Mouse (Mus musculus) midbrain, postnatal 0 days (tissue): ENCODE data around the gene Rad23a. TPM values are rescaled to one million over a fixed set of nuclear protein-coding genes. Genes with fewer than 3 reads are reported as not detected.
A peak's percentile ranks its signal among the peaks of the same experiment; 100 is the strongest.

Experiments
- ATAC-seq: fragments of 200-750 bp; cut with Nextera tagmentation; 2 replicates; pipeline ENCODE4 v1.8.0; 2017; ENCODE audit warnings: moderate number of reproducible peaks, mild to moderate bottlenecking, moderate TSS enrichment, moderate library complexity; ENCODE audit not compliant: low FRiP score
- DNase-seq: peaks from one replicate; pipeline ENCODE4 v3.0.0-alpha.2; 2015; ENCODE audit warnings: low spot score
- H3K27ac ChIP-seq: fragments of 300-500 bp; sonication (generic); 2 replicates; pipeline ENCODE4 v1.5.1; 2014; ENCODE audit warnings: low read depth, mild to moderate bottlenecking, low read length, mixed read lengths
- H3K27me3 ChIP-seq: fragments of 300-500 bp; sonication (generic); 2 replicates; pipeline ENCODE4 v1.6.1; 2014; ENCODE audit warnings: low read length, control low read depth, mixed read lengths; ENCODE audit not compliant: insufficient read depth
- H3K36me3 ChIP-seq: fragments of 300-500 bp; sonication (generic); 2 replicates; pipeline ENCODE4 v1.6.1; 2014; ENCODE audit warnings: low read length, control low read depth, mixed read lengths; ENCODE audit not compliant: insufficient read depth
- H3K4me1 ChIP-seq: fragments of 300-500 bp; sonication (generic); 2 replicates; pipeline ENCODE4 v1.6.1; 2014; ENCODE audit warnings: mild to moderate bottlenecking, control low read depth, antibody characterized with exemption, low read length, mixed read lengths; ENCODE audit not compliant: insufficient read depth
- H3K4me2 ChIP-seq: fragments of 300-500 bp; sonication (generic); 2 replicates; pipeline ENCODE4 v1.6.1; 2014; ENCODE audit warnings: low read depth, mild to moderate bottlenecking, low read length, mixed read lengths; ENCODE audit not compliant: poor library complexity, severe bottlenecking
- H3K4me3 ChIP-seq: fragments of 300-500 bp; sonication (generic); 2 replicates; pipeline ENCODE4 v1.5.1; 2014; ENCODE audit warnings: low read depth, mild to moderate bottlenecking, low read length, moderate library complexity
- H3K9ac ChIP-seq: fragments of 300-500 bp; sonication (generic); replicated peaks from 2 replicates; pipeline ENCODE4 v1.6.1; 2014; ENCODE audit warnings: mild to moderate bottlenecking, low read length, moderate library complexity, mixed read lengths; ENCODE audit not compliant: poor library complexity, severe bottlenecking
- H3K9me3 ChIP-seq: fragments of 300-500 bp; sonication (generic); 2 replicates; pipeline ENCODE4 v1.6.1; 2016; ENCODE audit warnings: low read length, control low read depth
- CTCF ChIP-seq: IDR thresholded peaks from 2 replicates; pipeline ENCODE4 v1.5.1; 2016; ENCODE audit warnings: antibody characterized with exemption, mild to moderate bottlenecking
- WGBS: fragments of 180-500 bp; shearing (Covaris S2); extraction: QIAGEN DNeasy Blood & Tissue Kit; methylation state at CpG from one replicate; pipeline ENCODE4 v1.1.7; 2014; 5-methylcytosine and 5-hydroxymethylcytosine counted together
- polyA plus RNA-seq: library from polyadenylated mRNA; unstranded; fragments of >200 nt; fragmentation: Nextera tagmentation; extraction: Ambion mirVana; gene quantifications from 2 replicates; pipeline ENCODE4 v1.2.1, GENCODE M21; 2015
- total RNA-seq: library from RNA; depleted of rRNA; stranded (reverse); fragments of >200 nt; gene quantifications from 2 replicates; pipeline ENCODE4 v1.2.3, GENCODE M21; 2014; rRNA removed

Gene Rad23a
- total RNA-seq (43.8 and 57.5 TPM in 2 replicates), polyA plus RNA-seq (83.5 and 88.3 TPM in 2 replicates)

GRCm38 (mm10) chr8:84840248-84840999 is at the start of gene Rad23a:
Gene Rad23a, minus strand, starts transcription at chr8:84840665.
- peak; percentile 93 for ATAC-seq
- TF ChIP-seq CTCF, result no peak; the same call in 1 of the 2 replicates
- Histone ChIP-seq H3K27me3 (no peaks in the 10 kb centered on the region), H3K27ac (peak within 1 kb of the TSS; percentile 82), H3K36me3 (peaks cover 66% of the 10 kb centered on the region), H3K4me1 (peaks cover 9% of the 10 kb centered on the region; the same call in 1 of the 2 replicates), H3K9me3 (no peaks in the 10 kb centered on the region), H3K9ac (peak within 1 kb of the TSS; percentile 96), H3K4me2 (peak within 1 kb of the TSS; percentile 76), H3K4me3 (peak within 1 kb of the TSS; percentile 79)
- DNase-seq, result peak; percentile 98
- WGBS, result under 1% methylated on average over 48 of the region's 55 CpGs

DNA sequence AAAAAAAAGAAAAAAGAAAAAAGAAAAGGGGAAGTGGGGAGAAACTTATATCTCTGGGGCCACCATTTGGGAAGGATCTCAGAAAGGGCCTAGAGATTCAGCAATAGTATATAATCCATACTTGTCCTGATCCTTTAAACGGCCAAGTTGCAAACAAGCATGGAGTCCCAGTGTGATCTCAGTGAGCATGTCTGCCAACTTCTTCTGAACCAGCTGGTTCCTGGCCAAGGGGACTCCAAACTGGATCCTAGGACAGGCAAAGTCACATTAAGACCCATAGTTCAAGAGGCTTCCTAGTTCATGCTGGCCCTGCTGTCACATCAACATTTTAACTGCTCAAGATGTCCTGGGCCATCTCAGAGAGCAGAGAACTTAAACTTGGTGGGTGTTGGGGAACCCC is 48.7 kb upstream of the Rad23a start:
- peaks cover 32% of the 10 kb centered on the region for H3K36me3 ChIP-seq
- no peak overlapping the region for H3K4me3 ChIP-seq
- no peak for TF ChIP-seq CTCF
- H3K4me2 ChIP-seq, result no peak overlapping the region
- peaks cover 5% of the 10 kb centered on the region; the same call in 1 of the 2 replicates for H3K4me1 ChIP-seq
- no peaks in the 10 kb centered on the region for H3K9me3 ChIP-seq
- 97% methylated on average over 1 of the region's 1 CpGs for WGBS
- no peaks in the 10 kb centered on the region for H3K27me3 ChIP-seq
- no peak overlapping the region for H3K27ac ChIP-seq
- no peak for ATAC-seq
- no peak for DNase-seq
- no peak overlapping the region for H3K9ac ChIP-seq

DNA sequence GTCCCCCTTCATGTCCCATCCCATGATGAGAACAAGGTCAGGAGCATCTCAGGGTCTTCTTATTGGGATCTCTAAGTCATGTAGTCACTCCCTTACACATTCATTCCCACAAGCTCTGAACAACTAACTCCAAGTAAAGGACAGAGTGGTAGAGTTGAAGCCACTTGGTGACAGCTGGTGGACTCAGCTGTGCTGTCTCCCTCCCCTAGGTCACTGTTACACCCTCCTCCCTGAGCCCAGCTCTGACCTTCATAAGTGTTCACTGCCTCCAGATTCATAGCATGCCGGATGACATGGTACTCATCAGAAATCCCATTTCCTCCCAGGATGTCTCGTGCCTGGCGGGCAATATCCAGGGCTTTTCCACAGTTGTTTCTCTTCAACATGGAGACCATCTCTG is 47.8 kb upstream of the Rad23a start:
- ATAC-seq, result no peak

GRCm38 (mm10) chr8:84884728-84885127 is 44.3 kb upstream of the Rad23a start:
- no peaks in the 10 kb centered on the region for H3K9me3 ChIP-seq
- no peak overlapping the region for H3K27ac ChIP-seq
- no peak overlapping the region for H3K4me2 ChIP-seq
- H3K4me3 ChIP-seq, result no peak overlapping the region
- TF ChIP-seq CTCF, result no peak
- DNase-seq (no peak), ATAC-seq (no peak)
- no peaks in the 10 kb centered on the region for H3K27me3 ChIP-seq
- H3K36me3 ChIP-seq, result peaks cover 27% of the 10 kb centered on the region
- no peaks in the 10 kb centered on the region for H3K4me1 ChIP-seq
- 84% methylated on average over 4 of the region's 4 CpGs for WGBS
- H3K9ac ChIP-seq, result no peak overlapping the region

More for the DNA sequence above, 47.8 kb upstream of the Rad23a start:
- WGBS, result 96% methylated on average over 3 of the region's 3 CpGs
- H3K27me3 ChIP-seq, result no peaks in the 10 kb centered on the region
- no peak overlapping the region for H3K27ac ChIP-seq
- H3K9ac ChIP-seq, result no peak overlapping the region
- H3K4me1 ChIP-seq, result peaks cover 5% of the 10 kb centered on the region; the same call in 1 of the 2 replicates
- H3K4me3 ChIP-seq, result no peak overlapping the region
- H3K4me2 ChIP-seq, result no peak overlapping the region
- H3K9me3 ChIP-seq, result no peaks in the 10 kb centered on the region
- DNase-seq, result no peak
- no peak for TF ChIP-seq CTCF
- peaks cover 32% of the 10 kb centered on the region for H3K36me3 ChIP-seq

GRCm38 (mm10) chr8:84878915-84879314 is 38.5 kb upstream of the Rad23a start:
- Histone ChIP-seq H3K27me3 (no peaks in the 10 kb centered on the region), H3K4me3 (no peak overlapping the region), H3K4me1 (no peaks in the 10 kb centered on the region), H3K27ac (no peak overlapping the region), H3K4me2 (no peak overlapping the region), H3K9me3 (no peaks in the 10 kb centered on the region), H3K36me3 (no peaks in the 10 kb centered on the region), H3K9ac (no peak overlapping the region)
- WGBS, result 100% methylated on average over 1 of the region's 1 CpGs
- no peak for DNase-seq
- TF ChIP-seq CTCF, result no peak
- no peak for ATAC-seq

DNA sequence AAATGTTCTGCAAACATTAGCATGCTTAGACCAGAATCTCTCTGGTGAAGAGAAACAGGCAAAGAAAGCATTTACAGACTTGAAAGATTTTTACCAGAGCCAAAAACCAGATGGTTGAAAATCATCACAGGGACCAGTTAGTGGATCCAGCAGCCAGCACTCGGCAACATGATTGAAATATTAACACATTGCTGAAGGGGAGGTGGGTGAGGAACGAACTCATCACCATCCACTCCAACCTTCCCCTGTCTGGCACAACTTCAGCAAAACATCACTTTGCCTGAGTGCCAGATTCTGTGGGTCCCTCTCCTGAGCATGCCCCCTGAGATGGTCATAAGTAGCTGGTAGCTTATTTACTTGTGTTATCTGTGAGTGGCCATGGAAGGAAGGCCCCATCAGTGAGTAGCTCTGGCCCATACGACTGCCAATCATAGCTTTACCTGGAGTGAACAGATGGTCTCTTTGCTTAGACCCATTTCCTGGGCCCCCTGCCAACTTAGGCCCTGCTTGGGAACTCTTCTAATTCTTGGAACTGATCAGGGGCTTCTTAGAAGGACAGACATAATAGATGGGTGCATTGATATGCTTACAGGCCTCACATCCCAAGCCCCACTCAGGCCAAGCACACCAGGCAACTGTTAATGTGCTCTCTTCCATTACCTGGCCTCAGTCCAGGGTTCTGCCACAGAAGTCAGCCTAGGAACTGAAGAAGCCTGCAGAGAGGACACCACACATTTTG is 37.0 kb upstream of the Rad23a start:
- Histone ChIP-seq H3K36me3 (no peaks in the 10 kb centered on the region), H3K4me2 (no peak overlapping the region), H3K4me1 (peaks cover 4% of the 10 kb centered on the region; the same call in 1 of the 2 replicates), H3K9ac (no peak overlapping the region), H3K4me3 (no peak overlapping the region), H3K9me3 (no peaks in the 10 kb centered on the region), H3K27ac (no peak overlapping the region), H3K27me3 (no peaks in the 10 kb centered on the region)
- ATAC-seq (no peak), DNase-seq (peak; percentile 57)
- WGBS, result 70% methylated on average over 3 of the region's 3 CpGs
- no peak for TF ChIP-seq CTCF
